Mouse (Mus musculus) layer of hippocampus, postnatal 14 days (tissue): ENCODE measurements around the gene Tcte1. TPM values are rescaled to one million over a fixed set of nuclear protein-coding genes. Genes with fewer than 3 reads are reported as not detected.

Experiments
- DNase-seq, 2 experiments: peaks; one replicate each; pipeline ENCODE4 v3.0.0; 2021 to 2022; ENCODE audit warnings: low spot score in 2 of 2, mixed read lengths in 1 of 2
- total RNA-seq, 2 experiments: library from RNA; stranded (reverse); gene quantifications; 2 replicates each; pipeline ENCODE4 v1.2.3; 2021

Gene Tcte1
- total RNA-seq, 2 experiments from 2014 or later: 0.88 to 1.1 TPM

DNA sequence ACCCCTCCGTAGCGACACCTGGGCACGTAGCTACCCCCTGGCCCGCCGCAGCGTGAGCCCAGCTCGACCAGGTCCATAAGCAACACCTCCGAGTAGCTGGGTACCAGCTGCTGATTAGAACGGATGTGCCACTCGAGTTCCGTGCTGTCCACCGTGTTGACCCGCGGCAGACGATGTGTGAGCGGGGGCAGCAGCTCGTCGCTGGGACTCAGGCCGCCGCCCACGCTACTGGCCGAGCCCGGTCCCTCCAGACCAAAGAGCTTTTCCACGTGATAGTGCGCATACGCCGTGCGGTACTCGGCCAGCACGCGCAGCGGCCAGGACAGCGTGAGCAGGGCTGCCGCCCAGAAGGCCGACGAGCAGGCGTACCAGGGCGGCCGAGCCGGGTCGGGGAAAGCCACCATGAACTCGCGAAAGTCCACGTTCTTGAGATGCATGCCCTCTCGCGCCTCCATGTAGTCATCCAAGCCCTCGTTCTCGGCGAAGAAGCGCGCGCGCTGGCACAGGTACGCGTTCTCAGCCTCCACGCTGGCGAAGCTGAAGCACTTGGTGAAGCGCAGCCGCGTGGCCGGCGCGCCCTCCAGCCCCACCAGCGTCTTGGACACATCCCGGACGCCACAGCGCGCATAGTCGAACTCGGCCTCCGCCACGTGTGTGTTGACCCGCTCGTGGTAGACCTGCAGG, 22.2 kb downstream of the Tcte1 start:
- no peak for DNase-seq

DNA sequence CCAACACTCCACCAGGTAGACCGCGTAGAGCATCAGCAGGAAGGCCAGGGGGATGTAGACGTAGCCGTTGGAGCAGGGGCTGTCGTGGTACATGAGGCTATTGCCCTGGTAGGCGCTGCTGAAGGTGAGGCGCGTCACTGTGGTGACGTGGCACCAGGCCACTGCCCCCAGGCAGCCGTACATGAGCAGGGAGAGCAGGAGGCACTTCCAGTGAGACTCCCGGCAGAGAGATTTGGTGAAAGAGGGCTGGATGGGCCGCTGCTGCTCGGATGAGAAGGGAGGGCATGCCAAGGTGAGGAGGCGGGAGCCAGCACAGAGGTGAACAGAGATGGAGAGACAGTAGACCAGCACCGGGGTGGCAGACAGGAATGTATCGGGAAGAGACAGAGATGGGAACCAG, 23.7 kb downstream of the Tcte1 start:
- DNase-seq: no peak

GRCm38 (mm10) chr17:45547461-45548190, 24.4 kb downstream of the Tcte1 start:
- DNase-seq: no peak

GRCm38 (mm10) chr17:45548541-45549512, 25.6 kb downstream of the Tcte1 start:
- DNase-seq: peak in 1 of 2 experiments; percentile 73

DNA sequence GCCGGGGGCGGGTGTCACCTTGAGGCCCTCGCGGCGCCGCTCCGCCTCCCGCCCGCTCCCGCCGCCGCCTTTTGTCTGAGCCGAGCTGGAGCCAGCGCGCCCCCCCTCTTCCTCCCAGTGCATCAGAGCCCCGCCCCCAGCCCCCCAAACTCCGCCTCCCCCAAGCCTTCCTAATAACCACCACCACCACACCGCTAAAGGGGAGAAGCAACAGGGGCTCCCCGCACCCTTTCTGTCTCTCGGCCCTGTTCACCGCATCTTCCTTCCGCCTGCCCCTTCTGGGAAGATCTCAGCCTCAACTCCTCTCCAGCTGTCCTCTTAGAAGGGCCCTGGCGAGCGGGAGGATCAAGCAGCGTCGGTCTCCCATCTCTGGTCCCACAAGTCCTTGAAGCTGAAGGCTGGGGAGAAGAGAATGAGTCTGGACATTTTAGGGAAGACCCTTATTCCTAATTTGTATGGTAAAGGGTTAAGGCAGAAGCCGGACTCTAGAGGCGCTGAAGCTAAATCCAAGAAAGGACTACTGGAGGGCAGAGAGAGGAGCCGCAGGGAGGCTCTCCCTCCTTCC, 26.5 kb downstream of the Tcte1 start, which contains the start of gene Tmem151b:
Gene Tmem151b, minus strand, starts transcription at position 61 of the 565 bp plus-strand sequence.
- DNase-seq: peak in 1 of 2 experiments; percentile 70

DNA sequence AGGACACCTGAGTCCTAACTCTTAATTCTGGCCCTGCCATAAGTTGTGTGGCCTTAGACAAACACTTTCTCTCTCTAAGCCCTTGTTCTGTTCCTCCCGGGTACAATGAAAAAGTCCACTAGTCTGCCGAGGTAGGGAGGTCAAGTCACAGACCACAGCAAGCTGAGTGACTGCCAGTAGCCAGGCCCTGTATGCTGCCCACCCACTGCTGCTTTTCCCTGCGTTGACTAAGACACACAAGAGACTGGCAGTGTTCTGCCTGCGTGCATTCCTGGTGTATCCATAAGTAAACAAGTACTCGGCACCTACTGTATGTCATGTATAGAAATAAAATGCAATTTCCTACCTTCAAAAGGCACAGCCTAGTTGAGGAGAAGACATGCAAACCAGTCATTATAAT, 27.0 kb downstream of the Tcte1 start:
- DNase-seq: no peak

- no peak for DNase-seq
These were observed 28.1 kb downstream of the Tcte1 start for GRCm38 (mm10) chr17:45551249-45551796.

DNA sequence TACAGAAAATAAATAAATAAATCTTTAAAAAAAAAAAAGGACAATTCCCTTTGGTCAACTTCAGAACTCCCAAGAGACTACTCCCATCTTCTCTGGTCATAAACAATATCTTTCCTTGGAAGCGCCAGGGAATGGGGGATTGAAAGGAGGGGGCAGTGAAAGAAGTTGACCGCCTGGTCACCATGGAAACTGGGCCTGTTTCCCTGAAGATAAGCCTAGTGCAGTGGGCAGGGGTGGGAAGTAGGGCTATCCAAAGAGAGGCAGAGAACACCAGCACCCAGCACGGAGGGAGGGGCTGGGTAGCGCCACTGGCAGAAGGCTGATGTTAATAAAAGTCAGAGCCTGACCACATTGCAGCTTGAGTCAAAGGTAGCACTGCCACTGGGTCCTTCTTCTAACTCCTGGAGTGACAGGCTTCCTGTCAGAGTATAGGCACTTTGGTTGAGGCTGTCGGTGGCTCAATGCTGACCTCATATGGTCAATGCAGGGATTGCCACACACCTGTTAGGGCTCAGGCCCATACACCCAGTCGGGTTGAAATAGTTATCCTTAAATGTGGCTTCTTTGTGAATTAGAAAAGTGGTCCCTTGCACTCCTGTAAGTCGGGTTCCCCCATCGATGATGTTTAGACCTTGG, 28.7 kb downstream of the Tcte1 start:
- peak; percentile 81 to 87 for DNase-seq

- DNase-seq: no peak
These were observed 29.8 kb downstream of the Tcte1 start for GRCm38 (mm10) chr17:45553065-45553464.

DNA sequence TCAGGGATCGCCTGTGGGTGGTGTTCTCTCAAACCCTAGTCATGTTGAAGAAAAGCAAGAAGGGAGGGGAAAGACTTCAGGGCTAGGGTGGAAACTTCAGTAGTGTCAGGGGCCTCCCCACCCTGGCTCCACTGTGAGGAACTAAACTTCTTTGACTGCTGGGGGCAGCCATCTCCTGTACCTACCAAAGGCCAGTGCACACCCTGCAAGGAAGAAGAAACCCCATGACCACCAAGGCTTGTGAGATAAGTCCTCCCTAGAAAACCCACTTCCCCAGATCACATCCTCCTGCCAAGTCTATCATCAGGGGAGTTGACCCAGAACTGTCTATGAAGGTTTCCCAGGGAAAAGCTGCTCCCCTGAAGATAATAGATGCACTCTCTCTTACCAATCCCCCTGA, 31.2 kb downstream of the Tcte1 start:
- DNase-seq: no peak

DNA sequence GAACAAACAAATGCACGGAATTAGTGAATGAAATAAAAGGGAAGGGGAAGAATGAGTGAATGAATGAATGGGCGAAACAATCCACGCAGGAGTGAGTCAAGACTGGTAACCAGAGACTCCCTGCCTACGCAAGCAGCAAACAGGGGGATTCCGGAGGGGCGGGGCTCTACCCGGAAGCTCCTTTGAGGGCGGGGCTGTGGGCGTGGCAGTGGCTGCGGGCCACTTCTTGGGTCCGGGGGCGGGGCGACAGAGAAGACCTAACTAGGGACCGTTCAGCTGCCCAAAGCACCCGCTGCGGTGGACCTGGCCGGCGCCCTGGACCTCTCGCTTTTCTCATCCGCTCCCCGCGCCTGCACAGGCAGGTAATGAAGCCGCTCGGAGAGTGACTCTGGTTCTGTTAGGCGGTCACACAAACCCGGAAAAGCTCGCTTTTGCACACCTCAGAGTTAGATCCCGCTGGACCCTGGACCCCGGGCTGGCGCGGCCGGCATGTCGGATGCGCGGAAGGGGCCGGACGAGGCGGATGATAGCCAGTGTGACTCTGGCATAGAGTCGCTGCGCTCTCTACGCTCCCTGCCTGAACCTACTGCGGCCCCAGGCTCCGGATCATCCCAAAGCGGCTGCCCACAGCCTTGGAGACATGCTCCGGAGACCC, 32.3 kb downstream of the Tcte1 start, which contains the start of gene Nfkbie:
Gene Nfkbie, plus strand, starts transcription at position 252 of the 655 bp plus-strand sequence.
- peak; percentile 83 to 90 for DNase-seq

- DNase-seq: no peak
These were observed 32.9 kb downstream of the Tcte1 start for GRCm38 (mm10) chr17:45556107-45556489.

DNA sequence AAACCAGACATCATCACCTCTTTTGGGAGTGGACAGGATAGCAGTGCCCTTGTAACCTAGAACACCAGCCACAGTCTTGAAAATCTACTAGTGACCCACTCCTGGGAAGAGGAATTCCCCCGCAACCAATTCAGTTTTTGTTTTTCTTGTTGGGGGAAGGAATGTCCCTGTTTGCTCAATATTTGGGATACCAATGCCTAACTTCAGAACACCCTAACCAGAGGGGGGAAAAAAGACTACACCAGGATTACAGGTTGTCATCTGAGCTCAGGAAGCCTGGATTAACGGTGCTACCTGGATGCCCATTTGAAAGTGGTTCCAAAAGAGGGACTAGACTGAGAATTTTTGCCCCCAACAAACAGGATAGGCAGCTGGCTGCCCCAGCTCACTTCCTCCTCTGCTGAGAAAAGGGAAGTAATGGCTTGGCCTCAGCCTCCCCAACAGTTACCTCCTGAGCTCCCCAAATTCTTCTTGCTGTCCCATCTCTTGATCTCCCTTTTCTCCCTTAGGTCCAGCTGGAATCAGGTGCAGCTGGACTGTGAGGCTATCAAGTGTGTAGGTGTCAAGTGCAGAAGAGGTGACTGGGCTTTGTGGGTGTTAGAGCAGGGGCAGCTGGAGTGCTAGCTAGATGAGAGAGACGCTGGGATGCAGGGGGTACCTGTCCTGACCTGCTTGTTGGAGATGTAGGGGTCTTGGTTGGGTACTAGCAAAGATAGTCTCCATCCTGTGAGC, 33.4 kb downstream of the Tcte1 start:
- DNase-seq: no peak

DNA sequence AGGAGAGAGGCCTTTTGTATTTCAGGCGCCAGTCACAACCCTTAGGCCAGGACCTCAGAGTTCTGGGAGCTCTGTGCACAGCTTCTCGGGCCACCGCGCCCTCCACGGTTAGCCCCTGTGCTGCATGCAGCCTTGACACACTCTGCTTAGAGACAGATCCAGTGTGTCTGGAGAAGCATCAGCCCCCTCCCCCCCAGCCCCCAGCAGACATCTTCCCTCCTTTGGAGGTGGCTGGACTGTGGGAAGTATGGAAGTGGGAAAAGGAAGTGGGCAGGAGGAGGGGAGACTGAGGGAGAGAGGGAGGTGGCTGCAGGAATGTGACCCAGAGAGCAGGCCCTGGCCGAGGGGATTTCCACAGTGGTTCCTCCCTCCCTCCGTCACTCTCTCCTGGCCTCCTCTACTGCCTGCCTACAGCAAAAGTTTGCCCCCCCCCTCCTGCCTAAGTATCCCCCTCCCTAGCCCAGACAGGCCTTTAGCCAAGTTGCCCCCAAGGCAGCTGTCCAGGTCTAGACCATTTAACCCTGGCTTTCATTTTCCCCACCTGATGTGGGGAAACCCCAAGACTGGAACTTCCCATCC, 34.1 kb downstream of the Tcte1 start:
- DNase-seq: no peak

DNA sequence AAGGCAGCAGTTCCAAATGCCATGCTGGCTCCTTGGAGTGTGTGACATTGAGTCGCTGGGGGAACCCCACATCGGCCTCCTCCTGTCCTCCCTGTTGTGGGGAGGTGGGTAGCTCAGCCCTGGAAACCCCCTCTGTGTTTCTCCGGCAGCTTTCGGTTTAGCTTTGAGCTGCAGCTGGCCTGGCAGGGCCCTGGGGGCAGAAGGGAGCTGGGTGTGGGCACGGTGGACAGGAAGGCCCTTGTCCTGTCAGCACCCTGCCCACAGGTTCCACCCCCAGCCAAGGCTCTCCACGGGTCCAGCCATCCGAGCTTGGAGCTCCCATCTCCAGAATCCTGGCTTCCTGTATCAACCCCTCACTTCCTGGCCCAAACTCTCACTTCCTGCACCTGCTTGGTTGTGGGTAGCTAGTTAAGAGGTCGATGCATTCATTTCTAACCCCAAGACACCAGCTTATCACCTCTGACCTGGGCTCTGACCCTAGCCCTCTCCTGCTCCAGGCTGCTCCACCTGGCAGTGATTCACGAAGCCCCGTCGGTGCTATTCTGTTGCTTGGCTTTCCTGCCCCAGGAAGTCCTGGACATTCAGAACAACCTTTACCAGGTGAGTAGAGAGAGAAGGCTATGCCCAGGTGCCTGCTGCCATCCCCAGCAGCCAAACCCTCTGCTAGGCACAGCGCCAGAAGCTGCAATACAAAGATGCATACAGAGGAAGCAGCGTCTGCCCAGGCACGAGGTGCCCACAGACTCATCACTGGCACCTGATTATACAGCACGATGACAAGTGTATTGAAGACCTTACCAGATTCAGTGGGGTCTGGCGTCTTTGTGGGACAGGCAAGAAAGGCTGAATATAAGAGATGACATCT, 35.0 kb downstream of the Tcte1 start:
- no peak for DNase-seq

GRCm38 (mm10) chr17:45559732-45560525, 36.7 kb downstream of the Tcte1 start:
- DNase-seq: no peak

- DNase-seq: no peak
These were observed 40.0 kb downstream of the Tcte1 start for GRCm38 (mm10) chr17:45563216-45563615.
